Mouse (Mus musculus): ENCODE data around the gene Ppp1r3e.

Gene Ppp1r3e

DNA sequence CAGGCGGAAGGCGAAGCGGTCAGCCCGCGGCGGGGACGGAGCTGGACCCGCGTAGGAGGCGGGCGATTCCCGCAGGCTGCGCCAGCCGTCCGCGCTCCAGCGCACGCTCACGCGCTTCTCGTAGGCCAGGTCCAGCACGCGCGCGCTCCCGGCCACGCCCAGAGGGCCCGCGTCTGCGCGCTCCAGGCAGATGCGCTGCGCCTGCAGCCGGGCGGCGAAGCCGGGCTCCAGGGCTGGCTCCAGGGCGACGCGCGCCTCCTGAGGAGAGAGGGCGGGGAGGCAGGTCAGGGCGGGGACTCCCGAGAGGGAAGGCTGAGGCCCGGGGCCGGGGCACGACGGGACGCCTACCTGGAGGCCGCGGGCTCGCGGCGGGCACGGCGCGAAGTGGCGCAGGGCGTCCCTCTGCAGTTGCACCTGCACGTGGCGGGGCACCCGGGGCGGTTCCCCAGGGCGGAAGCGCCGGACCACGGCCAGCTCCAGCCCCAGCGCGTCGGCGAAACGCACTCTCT is 757 bp downstream of the Ppp1r3e start:
- peak; percentile 96 for DNase-seq

- DNase-seq: no peak
These were observed 1.4 kb downstream of the Ppp1r3e start for GRCm38 (mm10) chr14:54875844-54876538.

DNA sequence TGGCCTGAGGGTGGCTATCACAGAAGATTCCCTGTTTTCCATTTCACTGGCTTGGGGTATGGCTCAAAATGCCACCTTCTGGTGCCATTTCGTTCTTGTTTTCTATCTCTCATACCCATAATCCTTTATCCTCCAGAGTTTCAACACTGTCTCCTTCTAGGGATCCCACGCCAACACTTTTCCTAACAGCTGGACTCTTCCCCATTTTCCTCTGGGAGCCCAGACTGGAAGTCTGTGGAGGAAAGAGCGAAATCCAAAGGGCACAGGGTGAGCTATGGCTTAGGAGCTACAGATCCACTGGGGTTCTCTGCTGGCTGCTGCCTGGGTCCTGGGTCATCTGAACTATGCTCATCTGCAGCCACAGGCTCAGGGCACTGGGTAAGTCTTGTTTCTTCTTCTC is 3.2 kb downstream of the Ppp1r3e start:
- DNase-seq: no peak

DNA sequence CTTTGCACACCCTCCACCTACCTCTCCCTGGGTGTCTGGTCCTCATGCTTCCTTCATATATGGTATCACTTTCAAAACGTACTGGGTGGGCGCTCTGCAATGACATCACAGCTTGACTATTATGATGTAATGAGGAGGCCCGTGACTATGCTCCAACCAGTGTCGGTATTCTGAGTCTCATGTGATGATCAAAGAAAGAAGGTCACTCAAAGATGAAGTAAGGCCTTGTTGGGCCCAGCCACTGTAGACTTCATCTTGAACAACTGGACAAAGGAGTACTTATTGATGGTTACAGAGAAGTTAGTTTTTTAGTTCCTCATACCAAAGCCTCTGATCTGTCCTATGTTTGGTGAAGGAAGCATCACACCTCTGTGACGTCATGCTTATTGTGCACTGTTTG is 6.5 kb downstream of the Ppp1r3e start, which contains the start of gene Homez:
TSS of gene Homez (minus strand) at position 101 of the 400 bp plus-strand sequence.
- DNase-seq: no peak

DNA sequence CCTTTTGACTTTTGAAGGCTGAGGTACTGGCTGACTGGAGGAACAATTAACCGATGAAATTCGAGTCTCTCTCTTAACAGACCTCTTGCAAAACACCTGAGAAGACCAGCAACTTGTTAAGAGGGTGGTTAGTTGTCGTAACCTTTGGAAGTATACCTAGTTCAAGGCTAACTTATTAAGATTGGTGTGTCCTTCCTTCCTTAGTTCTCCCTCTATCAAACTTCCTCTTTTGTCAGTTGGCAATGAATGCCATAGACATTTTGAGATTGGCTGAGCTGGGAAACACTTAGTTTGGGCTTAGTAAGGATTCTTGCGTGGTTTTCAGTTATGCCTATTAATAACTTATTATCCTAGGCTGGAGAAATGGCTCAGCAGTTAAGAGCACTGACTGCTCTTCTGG is 9.3 kb downstream of the Ppp1r3e start:
- DNase-seq: no peak

DNA sequence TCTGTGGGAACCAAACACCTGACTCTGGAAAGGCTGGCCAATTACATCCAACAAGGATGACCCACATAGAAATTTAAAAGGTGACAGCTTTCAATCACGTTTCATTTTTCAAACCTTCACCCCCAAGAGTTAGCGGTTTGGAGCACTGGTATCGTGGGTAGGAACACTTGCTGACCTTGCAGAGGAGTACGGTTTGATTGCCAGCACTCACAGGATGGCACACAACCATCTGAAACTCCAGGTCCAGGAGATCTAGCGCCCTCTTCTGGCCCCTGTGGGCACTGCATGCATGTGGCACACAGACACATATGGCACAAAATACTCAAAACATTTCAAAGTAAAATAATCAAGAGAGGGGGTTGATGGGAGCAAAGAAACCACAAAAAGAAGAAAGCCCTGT is 10.4 kb downstream of the Ppp1r3e start:
- DNase-seq: no peak

DNA sequence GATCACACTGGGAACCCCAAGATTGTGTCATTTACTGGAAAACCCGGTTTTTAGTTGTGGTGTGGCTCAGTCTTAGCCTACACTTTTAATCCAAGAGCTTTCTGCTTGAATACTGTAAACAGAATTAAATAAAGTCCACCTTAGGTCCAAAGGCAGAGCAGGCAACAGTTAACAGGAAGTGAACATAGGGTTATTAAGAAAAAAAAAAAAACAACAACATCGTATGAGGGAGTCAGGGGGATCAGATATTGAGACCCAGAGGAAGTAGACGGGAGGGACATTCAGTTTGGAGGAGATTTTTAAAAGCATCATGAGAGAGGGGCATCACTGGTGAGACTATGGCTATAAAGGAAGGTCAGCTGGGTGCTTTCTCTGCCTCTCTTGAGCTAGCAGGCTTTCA is 11.1 kb downstream of the Ppp1r3e start:
- DNase-seq: no peak

DNA sequence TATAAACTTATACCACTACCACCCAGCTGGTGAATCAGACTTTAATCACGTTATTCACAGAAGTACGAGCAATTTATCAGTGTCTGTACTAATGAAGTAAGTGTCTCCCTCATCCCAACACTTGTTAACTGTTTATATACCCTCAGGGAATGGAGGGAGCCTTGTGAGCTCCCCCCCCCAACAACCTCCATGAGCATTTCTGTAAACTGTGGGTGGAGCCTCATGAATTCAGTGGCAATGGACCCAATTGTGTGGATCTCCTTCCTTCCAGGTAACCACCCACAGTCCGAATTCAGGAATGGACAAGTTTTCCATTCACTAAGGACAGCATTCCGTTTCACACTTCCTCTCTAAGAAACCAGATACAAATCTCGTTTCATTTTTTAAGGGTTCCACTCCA is 11.7 kb downstream of the Ppp1r3e start:
- no peak for DNase-seq

GRCm38 (mm10) chr14:54864313-54865036 is 12.9 kb downstream of the Ppp1r3e start:
- DNase-seq: no peak

- peak; percentile 92 for DNase-seq
These were observed 13.6 kb downstream of the Ppp1r3e start for GRCm38 (mm10) chr14:54863501-54864312.

DNA sequence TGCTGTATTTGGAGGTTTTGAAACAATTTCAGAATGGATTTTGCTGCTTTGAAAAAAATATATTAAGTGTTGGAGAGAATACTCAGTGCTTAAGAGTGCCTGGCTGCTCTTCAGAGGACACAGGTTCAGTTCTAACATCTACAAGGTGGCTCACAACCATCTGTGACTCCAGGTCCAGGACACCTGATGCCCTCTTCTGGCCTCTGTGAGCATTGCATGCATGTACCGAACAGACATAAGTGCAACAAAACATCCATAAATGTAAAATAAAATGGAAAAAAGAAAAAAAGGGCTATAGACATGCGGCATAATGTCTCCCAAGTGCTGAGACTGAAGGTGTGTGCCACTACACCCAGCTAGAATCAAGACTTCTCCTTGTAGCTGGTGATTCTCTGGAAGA is 16.8 kb downstream of the Ppp1r3e start:
- no peak for DNase-seq

GRCm38 (mm10) chr14:54857891-54858290 is 19.5 kb downstream of the Ppp1r3e start:
- DNase-seq: peak; percentile 84

DNA sequence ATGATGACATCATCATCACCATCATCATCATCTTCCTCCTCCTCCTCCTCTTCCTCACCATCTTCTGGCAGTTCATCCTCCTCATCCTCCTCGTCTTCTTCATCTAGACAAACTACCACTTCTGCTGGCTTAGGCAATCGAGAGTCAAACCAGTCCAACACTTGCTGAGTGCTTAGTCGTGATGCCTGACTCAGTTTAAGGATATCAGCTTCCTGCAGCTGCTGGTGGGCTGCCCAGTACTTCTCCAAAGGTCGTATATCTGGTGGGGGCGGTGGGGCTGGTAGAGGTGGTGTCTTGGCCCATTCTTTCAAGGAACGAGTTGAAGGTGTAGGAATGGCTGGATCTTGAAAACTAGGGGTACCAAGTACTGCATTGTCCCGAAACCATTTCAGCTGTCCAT is 20.6 kb downstream of the Ppp1r3e start:
- no peak for DNase-seq

DNA sequence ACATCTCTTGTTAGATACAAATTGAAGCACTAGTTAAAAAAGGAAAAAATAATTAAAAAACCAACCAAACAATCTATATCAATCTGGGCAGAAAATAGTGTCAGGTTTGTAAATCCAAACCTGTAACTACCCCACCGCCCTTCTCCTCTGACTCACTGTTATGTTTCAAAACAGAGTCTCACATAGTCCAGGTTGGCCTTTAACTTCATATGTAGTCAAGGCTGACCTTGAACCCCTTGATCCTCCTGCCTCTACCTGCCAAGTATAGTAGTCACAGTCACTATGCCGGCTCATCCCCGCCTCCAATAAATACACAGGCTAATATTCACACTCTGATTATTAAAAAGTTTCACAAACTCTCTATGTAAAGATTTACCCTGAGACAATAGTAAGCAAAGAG is 21.6 kb downstream of the Ppp1r3e start:
- no peak for DNase-seq

- DNase-seq: peak; percentile 32
These were observed 33.9 kb downstream of the Ppp1r3e start for GRCm38 (mm10) chr14:54843461-54843860.

DNA sequence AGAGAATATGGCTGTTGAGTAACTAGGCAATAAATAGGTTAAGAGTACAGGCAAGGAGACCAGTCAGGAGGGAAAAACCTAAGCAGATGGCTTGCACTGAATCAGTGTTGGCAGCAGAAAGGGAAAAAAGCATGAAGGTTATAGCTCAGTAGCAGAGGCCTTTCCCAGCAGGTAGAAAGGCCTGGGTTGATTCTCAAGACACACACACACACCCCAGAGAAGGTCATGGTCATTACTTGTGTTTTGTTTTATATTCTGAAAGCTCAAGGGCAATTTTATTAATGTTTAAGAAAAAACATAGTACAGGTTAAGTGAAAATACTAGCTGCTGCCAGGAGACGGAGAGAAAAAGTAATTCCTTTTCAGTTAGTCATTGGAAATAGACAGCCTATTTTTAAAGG is 53.6 kb downstream of the Ppp1r3e start:
- DNase-seq: peak; percentile 43
